Mouse (Mus musculus) urinary bladder, adult 18-20 months (tissue): ENCODE results near the gene Ift74.

Experiments
- DNase-seq, 2 experiments: peaks; one replicate each; pipeline ENCODE4 v3.0.0; 2022; ENCODE audit warnings: low spot score in 2 of 2, mixed read lengths in 2 of 2

Gene Ift74

DNA sequence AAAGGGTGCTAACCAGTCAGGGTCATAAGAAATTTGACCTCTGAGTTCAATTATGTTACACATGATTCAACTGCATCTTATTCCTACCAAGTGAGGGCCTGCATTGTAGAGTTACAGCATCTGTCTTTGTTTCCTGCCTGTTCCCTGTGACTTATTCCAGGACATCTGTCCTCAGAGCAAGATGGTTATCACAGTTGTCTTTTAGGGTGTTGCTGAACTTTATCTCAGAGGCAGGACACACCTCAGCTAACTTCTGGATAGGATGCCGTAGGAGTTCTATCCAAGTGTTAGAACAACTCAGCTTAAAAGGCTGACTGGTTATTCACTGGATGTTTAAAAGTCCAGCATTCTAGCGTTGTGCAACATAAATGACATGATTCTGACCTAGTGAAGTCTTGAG lies 77.9 kb downstream of the Ift74 start:
- no peak for DNase-seq

DNA sequence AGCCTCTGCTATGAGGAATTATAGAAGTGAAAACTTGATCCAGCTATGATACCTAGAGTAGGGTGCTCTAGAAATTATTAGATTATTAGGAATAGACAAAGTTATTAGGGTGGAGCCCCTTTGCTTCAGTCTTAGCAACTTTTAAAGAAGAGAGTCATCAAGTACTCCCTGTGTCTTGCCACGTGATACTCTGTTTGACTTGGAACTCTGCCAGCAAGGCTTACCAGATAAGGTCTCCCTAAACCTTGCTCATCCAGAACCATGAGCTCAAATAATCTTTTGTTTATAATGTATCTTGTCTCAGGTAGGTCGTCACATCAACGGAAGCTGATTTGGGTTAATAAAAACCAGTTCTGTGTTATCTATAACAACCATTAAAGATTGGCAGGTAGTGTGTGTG lies 82.1 kb downstream of the Ift74 start:
- DNase-seq = no peak

DNA sequence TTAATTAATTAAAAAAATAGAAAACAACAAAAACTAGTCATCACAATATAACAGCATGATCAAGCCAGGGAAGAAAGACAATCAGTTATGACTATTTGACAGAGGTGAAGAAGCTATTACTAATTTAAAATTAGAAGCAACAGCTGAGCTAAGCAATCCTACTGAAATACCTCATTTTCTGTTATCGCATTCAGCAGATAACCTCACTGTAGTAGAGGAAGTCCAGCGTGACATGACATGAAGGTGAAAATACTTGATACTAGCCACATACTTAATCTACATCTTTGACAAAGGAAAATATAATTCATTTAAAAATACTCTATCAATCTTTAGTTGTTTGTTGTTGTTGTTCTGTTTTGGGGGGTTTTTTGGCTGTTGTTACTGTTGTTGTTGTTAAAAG lies 96.7 kb downstream of the Ift74 start:
- no peak for DNase-seq

DNA sequence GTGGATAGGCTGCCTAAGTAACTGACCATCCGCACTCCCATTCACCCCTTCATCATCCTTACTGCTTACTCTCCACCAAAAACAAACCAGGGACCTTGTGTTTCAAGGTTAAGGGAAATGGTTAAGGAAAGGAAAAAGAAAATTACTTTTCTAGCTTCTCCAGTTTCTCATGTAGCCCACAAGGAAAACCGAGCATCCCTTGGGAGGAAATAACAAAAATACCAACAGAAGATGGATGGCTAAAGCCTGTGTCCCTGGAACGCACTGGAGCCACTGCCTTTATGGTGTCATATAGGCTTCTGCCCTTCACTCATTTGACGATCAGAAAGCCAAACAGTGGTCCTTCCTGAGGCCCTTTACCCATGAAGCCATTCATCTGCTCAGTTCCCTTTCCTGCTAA lies 97.1 kb downstream of the Ift74 start:
- DNase-seq = no peak

DNA sequence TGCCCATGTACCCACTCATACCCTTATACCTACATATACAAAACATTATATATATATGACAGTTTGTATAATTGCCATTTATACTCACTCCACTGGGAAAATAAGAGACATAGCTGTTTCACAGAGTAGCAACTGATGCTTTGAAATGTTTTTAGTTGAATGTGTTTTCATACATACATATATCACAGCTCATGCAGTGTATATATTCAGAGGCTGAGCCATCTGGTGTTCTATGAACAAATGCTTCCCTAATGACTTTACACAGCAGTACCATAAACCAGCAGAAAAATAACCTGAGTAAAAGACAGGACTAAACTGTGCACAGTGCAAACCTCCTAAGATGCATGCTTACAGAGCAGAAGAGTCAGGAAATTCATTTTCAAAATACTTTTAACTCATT lies 99.5 kb downstream of the Ift74 start:
- no peak for DNase-seq

DNA sequence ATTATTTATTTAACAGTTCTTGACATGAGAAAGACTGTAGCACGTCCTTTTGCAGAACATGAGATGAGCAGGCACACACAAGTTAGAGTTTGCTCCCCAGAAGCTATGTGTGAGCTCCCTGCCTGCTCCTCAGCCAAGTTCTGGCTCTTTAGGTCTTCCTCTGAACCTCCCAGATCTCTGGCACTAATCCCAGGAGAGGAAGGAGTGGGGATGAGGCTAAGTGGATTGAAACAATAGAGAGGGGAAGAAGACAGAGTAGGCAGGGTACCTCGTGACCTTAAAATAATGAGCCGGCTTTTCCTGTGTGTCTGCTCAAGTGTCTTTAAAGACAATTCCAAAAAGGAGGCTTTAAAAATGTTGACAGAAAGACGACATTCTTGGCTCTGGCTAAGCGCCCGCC lies 100.9 kb downstream of the Ift74 start:
- DNase-seq = no peak

DNA sequence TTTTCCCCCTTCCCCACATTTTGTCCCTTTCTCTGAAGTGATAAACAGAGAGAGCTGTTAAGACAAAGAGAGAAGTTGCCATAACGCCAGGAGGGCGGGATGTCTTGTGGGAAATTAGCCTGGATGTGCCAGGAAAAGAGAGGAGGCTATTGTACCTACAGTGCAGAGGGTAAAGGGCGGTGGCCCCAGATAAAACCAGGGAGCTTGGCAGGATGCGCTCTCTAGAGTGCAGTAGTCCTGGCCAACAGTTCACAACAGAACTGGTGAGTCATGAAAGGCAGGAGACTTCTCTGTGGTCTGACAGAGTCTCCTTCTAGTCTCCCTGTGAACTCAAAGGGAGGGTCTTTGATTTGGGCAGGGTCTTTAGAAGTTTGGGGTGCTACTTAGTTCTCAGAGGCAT lies 111.5 kb downstream of the Ift74 start:
- no peak for DNase-seq

DNA sequence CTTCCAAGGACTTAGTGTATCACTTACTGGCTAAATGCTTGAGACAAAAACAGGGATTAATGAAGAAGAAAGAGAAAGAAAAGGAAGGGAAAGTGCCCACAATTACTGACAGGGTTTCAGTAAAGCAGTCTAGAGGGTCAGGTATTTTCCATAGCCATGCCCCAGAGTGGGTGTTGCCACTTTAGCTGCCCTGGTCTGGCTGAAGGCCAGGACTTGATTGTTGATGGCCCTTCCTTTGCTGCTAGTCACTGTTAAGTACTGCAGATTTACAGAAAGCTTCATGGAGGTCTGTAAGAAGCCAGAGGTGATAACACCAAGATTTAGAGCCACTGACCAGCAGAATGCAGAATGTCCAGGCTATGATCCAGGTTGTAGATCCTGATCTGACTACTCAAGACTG lies 118.4 kb downstream of the Ift74 start:
- no peak for DNase-seq

DNA sequence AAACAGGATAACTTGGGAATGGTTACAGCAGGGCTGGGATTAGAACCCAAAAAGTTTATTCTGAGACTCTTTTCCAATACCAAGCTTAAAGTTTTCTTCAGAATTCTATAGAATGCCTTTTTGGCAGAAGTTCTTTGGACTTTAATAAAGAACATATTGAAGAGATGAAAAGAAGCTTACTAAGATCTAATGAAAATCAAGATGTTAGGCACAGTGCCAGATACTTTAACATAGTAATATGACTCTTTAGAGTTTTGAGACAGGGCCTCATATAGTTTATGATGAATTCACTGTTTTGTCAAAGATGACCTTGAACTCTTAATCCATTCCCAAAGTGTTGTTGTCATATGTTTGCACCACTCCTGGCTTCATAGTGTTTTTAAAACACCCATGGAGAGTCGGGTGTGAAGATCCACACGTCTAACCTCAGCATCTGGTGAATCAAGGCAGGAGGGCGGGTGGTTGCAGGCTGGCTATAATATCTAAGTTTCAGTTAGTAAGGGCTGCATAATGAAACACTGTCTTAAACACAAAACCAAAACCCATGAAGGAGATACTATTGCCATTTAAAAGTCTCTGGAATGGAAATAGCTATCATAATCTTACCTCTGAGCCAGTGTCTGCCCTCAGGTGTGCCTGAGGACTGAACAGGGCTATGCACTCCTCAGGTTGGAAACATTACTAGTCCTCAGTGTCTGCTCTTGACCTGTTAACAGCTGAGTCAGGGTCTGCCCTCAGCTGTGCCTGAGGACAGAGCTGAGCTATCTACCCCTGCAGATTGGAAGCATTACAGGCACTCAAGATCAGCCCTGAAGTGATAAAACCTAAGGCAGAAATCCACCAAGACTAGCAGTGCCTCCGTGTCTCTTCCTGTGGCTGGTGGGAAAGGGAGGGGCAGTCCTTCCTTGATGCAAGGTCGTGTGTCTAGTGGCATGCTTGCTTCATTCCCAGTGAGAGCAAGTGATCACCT lies 123.3 kb downstream of the Ift74 start:
- no peak for DNase-seq

DNA sequence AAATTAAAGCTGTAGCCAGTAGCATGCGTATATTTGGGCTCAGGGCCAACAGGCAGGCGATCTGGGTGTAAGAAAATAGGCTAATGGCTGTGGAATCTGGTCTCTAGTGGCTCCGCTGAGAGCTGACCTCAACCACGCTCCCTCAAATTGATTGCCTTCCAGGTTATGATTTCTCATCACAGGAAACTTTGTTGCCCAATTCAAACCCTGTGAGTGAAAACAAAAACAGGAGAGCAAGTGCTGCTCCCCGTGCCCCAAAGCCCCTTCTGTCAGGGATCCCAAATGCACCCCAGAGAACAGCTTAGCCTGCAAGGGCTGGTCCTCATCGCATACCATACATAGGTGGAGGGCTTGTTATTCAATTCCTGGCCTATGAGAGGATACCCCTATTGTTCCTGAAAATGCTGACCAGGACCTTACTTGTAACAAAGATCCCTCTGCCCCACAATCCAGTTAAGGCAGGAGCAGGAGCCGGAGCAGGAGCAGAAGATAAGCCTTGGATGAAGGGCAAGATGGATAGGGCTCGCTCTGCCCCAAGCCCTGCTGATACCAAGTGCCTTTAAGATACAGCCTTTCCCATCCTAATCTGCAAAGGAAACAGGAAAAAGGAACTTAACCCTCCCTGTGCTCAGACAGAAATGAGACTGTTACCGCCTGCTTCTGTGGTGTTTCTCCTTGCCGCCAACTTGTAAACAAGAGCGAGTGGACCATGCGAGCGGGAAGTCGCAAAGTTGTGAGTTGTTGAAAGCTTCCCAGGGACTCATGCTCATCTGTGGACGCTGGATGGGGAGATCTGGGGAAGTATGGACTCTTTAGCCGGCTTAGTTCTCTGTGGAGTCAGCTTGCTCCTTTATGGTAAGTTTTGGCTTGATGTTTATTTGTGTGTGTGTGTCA lies 124.8 kb downstream of the Ift74 start, which contains the start of gene Tek:
Tek (plus strand) TSS at position 452 of the 894 bp plus-strand sequence.
- no peak for DNase-seq

DNA sequence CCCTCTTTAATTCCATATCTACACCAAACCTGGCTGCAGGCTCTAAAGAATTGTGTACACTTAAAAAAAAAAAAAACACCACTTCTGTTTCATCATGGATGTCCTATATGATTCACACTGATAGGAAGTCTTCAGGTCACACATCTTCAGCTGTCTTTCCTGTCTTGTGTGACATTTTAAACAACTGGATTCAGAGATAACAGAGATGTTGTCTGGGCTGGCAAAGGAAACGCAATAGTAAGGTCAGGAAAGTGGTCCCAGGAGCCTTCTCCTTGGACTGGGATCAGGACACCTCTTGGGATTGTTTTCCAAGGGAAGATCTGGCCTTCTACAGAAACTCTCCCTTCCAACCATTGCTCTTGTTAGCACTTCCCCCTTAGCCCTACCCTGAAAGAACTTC lies 127.5 kb downstream of the Ift74 start:
- no peak for DNase-seq
